Mouse (Mus musculus) MEL (cell line): ENCODE measurements around the gene Evpl.

Source experiments
- ETS1 ChIP-seq: IDR thresholded peaks from 2 replicates; pipeline ENCODE4 v1.6.1; 2012; ENCODE audit warnings: low read depth, mild to moderate bottlenecking, inconsistent platforms, low read length, improper control_type of control experiment, moderate library complexity
- MYB ChIP-seq: IDR thresholded peaks from 2 replicates; pipeline ENCODE4 v1.6.1; 2011; ENCODE audit warnings: mild to moderate bottlenecking, low read depth, low read length, improper control_type of control experiment
- POLR2A ChIP-seq, 2 experiments: IDR thresholded peaks; 2 replicates each; pipeline ENCODE4 v1.6.1; 2011 to 2012; ENCODE audit warnings: low read length in 2 of 2, mild to moderate bottlenecking in 2 of 2, control low read depth in 1 of 2, improper control_type of control experiment in 1 of 2, low read depth in 1 of 2, moderate library complexity in 1 of 2; ENCODE audit not compliant: control insufficient read depth in 1 of 2, insufficient read depth in 1 of 2, poor library complexity in 1 of 2
- SMC3 ChIP-seq: IDR thresholded peaks from 2 replicates; pipeline ENCODE4 v1.6.1; 2011; ENCODE audit warnings: low read depth, low read length, improper control_type of control experiment
- USF1 ChIP-seq: IDR thresholded peaks from 2 replicates; pipeline ENCODE4 v1.6.1; 2014; ENCODE audit warnings: low read depth, mild to moderate bottlenecking, inconsistent platforms, low read length, improper control_type of control experiment, moderate library complexity

- TF ChIP-seq ETS1: no peak
- no peak for TF ChIP-seq SMC3
- no peak for TF ChIP-seq MYB
- TF ChIP-seq POLR2A (IDR thresholded peaks at IDR 0.05; ENCODE audit: control insufficient read depth in 1 of 2, insufficient read depth in 1 of 2, low read depth in 1 of 2, low read length in 2 of 2, poor library complexity in 1 of 2): no peak
- no peak for TF ChIP-seq USF1
These were observed 45.1 kb upstream of the Evpl start for GRCm38 (mm10) chr11:116282912-116283521.
